Mouse (Mus musculus) neural tube, embryonic 15.5 days (tissue): Measurements from ENCODE around the gene Atp5e. TPM values are rescaled to one million over a fixed set of nuclear protein-coding genes. Genes with fewer than 3 reads are reported as not detected.

ENCODE experiments used
- ATAC-seq: fragments of 200-750 bp; cut with Nextera tagmentation; 2 replicates; pipeline ENCODE4 v1.8.0; 2017; ENCODE audit warnings: mild to moderate bottlenecking, moderate TSS enrichment, moderate library complexity; ENCODE audit not compliant: low FRiP score
- H3K27ac ChIP-seq: fragments of 300-500 bp; sonication (generic); replicated peaks from 2 replicates; pipeline ENCODE4 v1.5.1; 2015; ENCODE audit warnings: mild to moderate bottlenecking, inconsistent platforms
- H3K27me3 ChIP-seq: fragments of 300-500 bp; sonication (generic); replicated peaks from 2 replicates; pipeline ENCODE4 v1.6.1; 2015; ENCODE audit warnings: inconsistent platforms
- H3K36me3 ChIP-seq: fragments of 300-500 bp; sonication (generic); 2 replicates; pipeline ENCODE4 v1.6.1; 2015; ENCODE audit warnings: inconsistent platforms
- H3K4me1 ChIP-seq: fragments of 300-500 bp; sonication (generic); 2 replicates; pipeline ENCODE4 v1.6.1; 2015; ENCODE audit warnings: inconsistent platforms
- H3K4me2 ChIP-seq: fragments of 300-500 bp; sonication (generic); 2 replicates; pipeline ENCODE4 v1.6.1; 2015; ENCODE audit warnings: inconsistent platforms, mild to moderate bottlenecking, moderate library complexity
- H3K4me3 ChIP-seq: fragments of 300-500 bp; sonication (generic); replicated peaks from 2 replicates; pipeline ENCODE4 v1.5.1; 2015; ENCODE audit warnings: mild to moderate bottlenecking, inconsistent platforms
- H3K9ac ChIP-seq: fragments of 300-500 bp; sonication (generic); replicated peaks from 2 replicates; pipeline ENCODE4 v1.6.1; 2015; ENCODE audit warnings: mild to moderate bottlenecking, inconsistent platforms
- H3K9me3 ChIP-seq: fragments of 300-500 bp; sonication (generic); replicated peaks from 2 replicates; pipeline ENCODE4 v1.6.1; 2016; ENCODE audit warnings: inconsistent platforms
- WGBS: fragments of 180-500 bp; shearing (Covaris S2); methylation state at CpG from one replicate; pipeline ENCODE4 v1.1.7; 2015; ENCODE audit warnings: mixed read lengths; 5-methylcytosine and 5-hydroxymethylcytosine counted together
- polyA plus RNA-seq: library from polyadenylated mRNA; unstranded; fragments of >200 nt; fragmentation: Nextera tagmentation; extraction: Ambion mirVana; gene quantifications from 2 replicates; pipeline ENCODE4 v1.2.1, GENCODE M21; 2015

The Atp5e gene
- polyA plus RNA-seq, 1 experiment from 2014 or later = 902 TPM

GRCm38 (mm10) chr2:174445018-174445417 is 18.9 kb downstream of the Atp5e start:
- Histone ChIP-seq H3K9ac (no peak overlapping the region), H3K27ac (no peak overlapping the region), H3K4me1 (no peaks in the 10 kb centered on the region), H3K9me3 (no peaks in the 10 kb centered on the region), H3K36me3 (no peaks in the 10 kb centered on the region), H3K4me3 (no peak overlapping the region), H3K27me3 (no peaks in the 10 kb centered on the region), H3K4me2 (no peak overlapping the region)
- ATAC-seq = no peak
- WGBS = 88% methylated on average over 6 of the region's 6 CpGs

- H3K4me1 ChIP-seq = peaks cover under 1% of the 10 kb centered on the region; the same call in 1 of the 2 replicates
- WGBS = 88% methylated on average over 7 of the region's 7 CpGs
These were observed 19.5 kb downstream of the Atp5e start for GRCm38 (mm10) chr2:174444359-174444758.

GRCm38 (mm10) chr2:174443046-174443445 is 20.9 kb downstream of the Atp5e start:
- H3K36me3 ChIP-seq = no peaks in the 10 kb centered on the region

More at GRCm38 (mm10) chr2:174444359-174444758, 19.5 kb downstream of the Atp5e start:
- Histone ChIP-seq H3K4me3 (no peak overlapping the region), H3K9ac (no peak overlapping the region), H3K27me3 (no peaks in the 10 kb centered on the region), H3K36me3 (no peaks in the 10 kb centered on the region), H3K9me3 (no peaks in the 10 kb centered on the region), H3K4me2 (no peak overlapping the region), H3K27ac (no peak overlapping the region)
- ATAC-seq = no peak

GRCm38 (mm10) chr2:174442460-174442859 is 21.4 kb downstream of the Atp5e start:
- Histone ChIP-seq H3K27me3 (no peaks in the 10 kb centered on the region), H3K36me3 (no peaks in the 10 kb centered on the region), H3K9ac (no peak overlapping the region), H3K27ac (no peak overlapping the region), H3K4me3 (no peak overlapping the region), H3K4me2 (no peak overlapping the region), H3K4me1 (peaks cover 19% of the 10 kb centered on the region), H3K9me3 (no peaks in the 10 kb centered on the region)
- no peak for ATAC-seq
- 70% methylated on average over 9 of the region's 9 CpGs for WGBS

More at GRCm38 (mm10) chr2:174443046-174443445, 20.9 kb downstream of the Atp5e start:
- peaks cover 13% of the 10 kb centered on the region for H3K4me1 ChIP-seq
- H3K9me3 ChIP-seq = no peaks in the 10 kb centered on the region
- no peak overlapping the region for H3K4me2 ChIP-seq
- H3K9ac ChIP-seq = no peak overlapping the region
- H3K27ac ChIP-seq = no peak overlapping the region
- ATAC-seq = no peak
- WGBS = 60% methylated on average over 2 of the region's 2 CpGs
- H3K27me3 ChIP-seq = no peaks in the 10 kb centered on the region
- H3K4me3 ChIP-seq = no peak overlapping the region

GRCm38 (mm10) chr2:174441898-174442297 is 22.0 kb downstream of the Atp5e start:
- 82% methylated on average over 4 of the region's 4 CpGs for WGBS
- no peak overlapping the region for H3K9ac ChIP-seq

GRCm38 (mm10) chr2:174439961-174440360 is 23.9 kb downstream of the Atp5e start:
- H3K4me2 ChIP-seq = no peak overlapping the region
- WGBS = 80% methylated on average over 9 of the region's 9 CpGs

More at GRCm38 (mm10) chr2:174441898-174442297, 22.0 kb downstream of the Atp5e start:
- Histone ChIP-seq H3K4me2 (no peak overlapping the region), H3K27me3 (no peaks in the 10 kb centered on the region), H3K36me3 (no peaks in the 10 kb centered on the region), H3K27ac (no peak overlapping the region), H3K9me3 (no peaks in the 10 kb centered on the region), H3K4me3 (no peak overlapping the region), H3K4me1 (peaks cover 20% of the 10 kb centered on the region)
- ATAC-seq = no peak

GRCm38 (mm10) chr2:174439450-174439838 is 24.5 kb downstream of the Atp5e start:
- WGBS = 52% methylated on average over 5 of the region's 5 CpGs
- H3K4me2 ChIP-seq = peak overlapping the region; percentile 81

More at GRCm38 (mm10) chr2:174439961-174440360, 23.9 kb downstream of the Atp5e start:
- Histone ChIP-seq H3K4me3 (no peak overlapping the region), H3K36me3 (no peaks in the 10 kb centered on the region), H3K9ac (no peak overlapping the region), H3K4me1 (peaks cover 20% of the 10 kb centered on the region), H3K27ac (no peak overlapping the region), H3K27me3 (no peaks in the 10 kb centered on the region), H3K9me3 (no peaks in the 10 kb centered on the region)
- no peak for ATAC-seq

GRCm38 (mm10) chr2:174438737-174439449 is 25.0 kb downstream of the Atp5e start, which contains the start of gene Ctsz:
Gene Ctsz (minus strand): TSS chr2:174439039.
- peak within 1 kb of the TSS; percentile 81 for H3K4me2 ChIP-seq
- H3K27me3 ChIP-seq = no peaks in the 10 kb centered on the region
- H3K9me3 ChIP-seq = no peaks in the 10 kb centered on the region
- H3K4me3 ChIP-seq = peak within 1 kb of the TSS; percentile 52
- peak within 1 kb of the TSS; percentile 45 for H3K9ac ChIP-seq
- peaks cover 20% of the 10 kb centered on the region for H3K4me1 ChIP-seq
- 1% methylated on average over 38 of the region's 38 CpGs for WGBS
- ATAC-seq = peak; percentile 72
- no peak within 1 kb of the TSS; the same call in 1 of the 2 replicates for H3K27ac ChIP-seq
- no peaks in the 10 kb centered on the region for H3K36me3 ChIP-seq

More at GRCm38 (mm10) chr2:174439450-174439838, 24.5 kb downstream of the Atp5e start:
- Histone ChIP-seq H3K4me3 (peak overlapping the region; percentile 52; the same call in 1 of the 2 replicates), H3K4me1 (peaks cover 20% of the 10 kb centered on the region), H3K27ac (no peak overlapping the region), H3K9me3 (no peaks in the 10 kb centered on the region), H3K9ac (no peak overlapping the region), H3K36me3 (no peaks in the 10 kb centered on the region), H3K27me3 (no peaks in the 10 kb centered on the region)
- no peak for ATAC-seq

GRCm38 (mm10) chr2:174438181-174438580 is 25.7 kb downstream of the Atp5e start:
- no peaks in the 10 kb centered on the region for H3K27me3 ChIP-seq
- H3K4me1 ChIP-seq = peaks cover 20% of the 10 kb centered on the region
- peak overlapping the region; percentile 81 for H3K4me2 ChIP-seq
- H3K9ac ChIP-seq = peak overlapping the region; percentile 45
- H3K27ac ChIP-seq = no peak overlapping the region; the same call in 1 of the 2 replicates
- 66% methylated on average over 11 of the region's 11 CpGs for WGBS
- H3K4me3 ChIP-seq = peak overlapping the region; percentile 52
- H3K36me3 ChIP-seq = no peaks in the 10 kb centered on the region
- no peaks in the 10 kb centered on the region for H3K9me3 ChIP-seq
- no peak for ATAC-seq

GRCm38 (mm10) chr2:174437697-174437982 is 26.3 kb downstream of the Atp5e start:
- Histone ChIP-seq H3K9me3 (no peaks in the 10 kb centered on the region), H3K27me3 (no peaks in the 10 kb centered on the region), H3K36me3 (no peaks in the 10 kb centered on the region), H3K4me3 (no peak overlapping the region), H3K4me2 (peak overlapping the region; percentile 81), H3K9ac (no peak overlapping the region), H3K27ac (no peak overlapping the region), H3K4me1 (peaks cover 20% of the 10 kb centered on the region)
- WGBS = 96% methylated on average over 4 of the region's 4 CpGs
- no peak for ATAC-seq

- H3K4me3 ChIP-seq = no peak overlapping the region
- no peak overlapping the region for H3K27ac ChIP-seq
- no peaks in the 10 kb centered on the region for H3K9me3 ChIP-seq
- H3K4me2 ChIP-seq = peak overlapping the region; percentile 81; the same call in 1 of the 2 replicates
- no peak overlapping the region for H3K9ac ChIP-seq
- ATAC-seq = no peak
- 97% methylated on average over 7 of the region's 7 CpGs for WGBS
- H3K27me3 ChIP-seq = no peaks in the 10 kb centered on the region
- peaks cover 20% of the 10 kb centered on the region for H3K4me1 ChIP-seq
- H3K36me3 ChIP-seq = no peaks in the 10 kb centered on the region
These were observed 26.8 kb downstream of the Atp5e start for GRCm38 (mm10) chr2:174436916-174437696.
